Mouse (Mus musculus) 416B (cell line): ENCODE results near the gene Gm13695.
"Not testable (repeated sequence)": the region's sequence is repeated elsewhere in the genome, so short reads cannot be mapped to it uniquely, and the experiment has no call there.

Experiments
- DNase-seq: peaks from one replicate; pipeline ENCODE4 v3.0.0; 2011; ENCODE audit warnings: low read depth

The Gm13695 gene

DNA sequence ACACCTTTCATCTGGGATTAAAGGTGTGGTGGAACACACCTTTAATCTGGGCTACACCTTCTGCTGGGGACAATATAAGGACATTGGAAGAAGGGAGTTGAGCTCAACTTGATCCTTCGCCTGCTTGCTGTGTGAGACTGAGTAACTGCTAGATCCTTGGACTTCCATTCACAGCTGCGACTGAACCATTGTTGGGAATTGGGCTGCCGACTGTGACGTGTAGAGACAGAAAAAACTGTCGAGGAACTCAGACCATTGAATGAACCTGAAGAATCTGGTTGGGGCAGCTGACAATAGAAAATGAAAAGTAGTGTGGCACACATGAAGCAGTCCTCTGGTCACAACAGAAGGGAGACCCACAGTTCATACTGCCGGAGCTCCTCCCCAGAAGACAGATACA lies at the start of gene Gm13695:
TSS of gene Gm13695 (plus strand) at position 301 of the 400 bp plus-strand sequence.
- DNase-seq, result not testable (repeated sequence)

DNA sequence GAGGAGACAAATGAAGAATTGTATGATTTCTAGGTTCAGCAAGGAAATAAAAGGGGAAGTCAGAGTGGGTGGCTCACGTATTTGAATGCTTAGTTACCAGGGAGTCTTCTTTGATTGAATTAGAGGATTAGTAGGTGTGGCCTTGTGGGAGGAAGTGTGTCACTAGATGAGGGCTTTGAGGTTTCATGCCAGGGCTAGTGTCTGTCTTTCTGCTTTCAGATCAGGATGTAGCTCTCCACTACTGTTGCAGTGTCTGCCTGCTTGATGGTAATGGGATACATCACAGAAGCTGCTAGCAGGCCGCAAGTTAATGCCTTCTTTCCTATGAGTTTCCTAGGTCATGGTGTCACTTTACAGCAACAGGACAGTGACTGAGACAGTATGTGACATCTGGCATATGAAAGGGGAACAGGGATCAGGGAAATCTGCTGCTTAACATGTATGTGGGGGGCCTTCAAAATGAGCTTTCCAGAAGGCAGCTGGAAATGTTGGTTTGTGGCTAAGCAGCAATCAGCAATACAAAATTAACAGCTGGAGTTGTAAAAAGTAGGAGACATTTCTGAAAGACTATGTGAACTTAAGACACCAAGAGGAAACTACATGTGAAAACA lies 37.5 kb upstream of the Gm13695 start:
- DNase-seq, result peak; percentile 94

DNA sequence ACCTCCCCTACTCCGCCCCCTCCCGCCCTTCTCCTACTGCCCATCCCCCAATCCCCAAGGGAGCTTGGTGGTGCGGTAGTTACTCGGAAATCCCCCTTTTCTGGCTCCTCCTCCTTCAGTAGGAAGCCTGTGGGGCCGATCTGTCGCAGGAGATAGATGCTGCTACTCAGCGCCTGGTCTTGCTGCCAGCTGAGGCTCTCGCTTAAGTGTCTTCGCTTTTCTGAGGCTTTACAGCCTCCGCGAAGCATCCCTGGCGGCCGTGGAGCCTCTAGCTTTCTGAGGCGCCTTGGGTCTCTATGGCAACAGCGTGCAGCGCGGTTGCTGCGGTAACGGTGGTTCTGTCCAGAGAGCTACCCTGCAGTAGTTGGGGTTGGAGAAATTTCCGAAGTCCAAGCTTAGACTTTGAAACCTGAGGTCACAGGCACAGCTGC lies 26.2 kb upstream of the Gm13695 start, which contains the start of gene Zswim2:
TSS of gene Zswim2 (minus strand) at position 298 of the 431 bp plus-strand sequence.
- no peak for DNase-seq

DNA sequence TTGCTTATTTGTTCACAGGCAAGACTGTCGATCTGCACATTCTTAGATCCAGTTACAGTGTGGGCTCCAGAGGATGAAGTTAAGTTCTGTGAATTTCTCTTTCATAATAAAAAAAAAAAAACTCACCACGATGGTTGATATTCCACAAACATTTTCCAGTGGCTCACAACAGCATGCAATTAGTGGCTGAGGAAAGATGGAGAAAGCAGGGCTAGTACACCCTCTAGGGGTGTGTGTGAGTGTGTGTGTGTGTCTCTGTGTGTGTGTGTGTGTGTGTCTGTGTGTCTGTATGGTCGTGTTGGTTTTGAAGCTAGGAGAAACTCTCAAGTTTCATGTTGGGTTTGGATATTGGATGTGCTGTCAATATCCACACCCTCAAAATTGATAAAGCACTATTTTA lies 25.7 kb upstream of the Gm13695 start:
- peak; percentile 16 for DNase-seq

DNA sequence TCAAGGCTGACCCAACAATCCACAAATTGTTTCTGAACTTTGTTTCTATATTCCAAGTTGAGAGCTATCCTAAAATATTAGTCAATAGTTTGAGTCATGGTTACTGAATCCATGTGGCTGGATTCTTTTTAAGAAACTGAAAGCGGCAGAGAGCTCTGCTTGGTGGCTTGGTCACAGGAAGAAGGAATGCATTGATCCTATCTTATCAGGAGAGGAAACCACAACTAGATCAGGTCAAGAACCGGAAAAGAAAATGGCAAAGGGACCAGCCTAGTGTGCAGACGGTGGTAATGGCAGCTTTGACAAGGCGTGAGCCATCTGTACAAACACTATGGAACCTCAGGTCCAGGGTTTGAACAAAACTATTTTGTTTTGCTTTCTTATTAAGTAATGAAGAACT lies 25.3 kb upstream of the Gm13695 start:
- peak; percentile 75 for DNase-seq

DNA sequence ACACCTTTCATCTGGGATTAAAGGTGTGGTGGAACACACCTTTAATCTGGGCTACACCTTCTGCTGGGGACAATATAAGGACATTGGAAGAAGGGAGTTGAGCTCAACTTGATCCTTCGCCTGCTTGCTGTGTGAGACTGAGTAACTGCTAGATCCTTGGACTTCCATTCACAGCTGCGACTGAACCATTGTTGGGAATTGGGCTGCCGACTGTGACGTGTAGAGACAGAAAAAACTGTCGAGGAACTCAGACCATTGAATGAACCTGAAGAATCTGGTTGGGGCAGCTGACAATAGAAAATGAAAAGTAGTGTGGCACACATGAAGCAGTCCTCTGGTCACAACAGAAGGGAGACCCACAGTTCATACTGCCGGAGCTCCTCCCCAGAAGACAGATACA lies 11.7 kb upstream of the Gm13695 start, which contains the start of gene Gm13698:
TSS of gene Gm13698 (plus strand) at position 301 of the 400 bp plus-strand sequence.
- not testable (repeated sequence) for DNase-seq

DNA sequence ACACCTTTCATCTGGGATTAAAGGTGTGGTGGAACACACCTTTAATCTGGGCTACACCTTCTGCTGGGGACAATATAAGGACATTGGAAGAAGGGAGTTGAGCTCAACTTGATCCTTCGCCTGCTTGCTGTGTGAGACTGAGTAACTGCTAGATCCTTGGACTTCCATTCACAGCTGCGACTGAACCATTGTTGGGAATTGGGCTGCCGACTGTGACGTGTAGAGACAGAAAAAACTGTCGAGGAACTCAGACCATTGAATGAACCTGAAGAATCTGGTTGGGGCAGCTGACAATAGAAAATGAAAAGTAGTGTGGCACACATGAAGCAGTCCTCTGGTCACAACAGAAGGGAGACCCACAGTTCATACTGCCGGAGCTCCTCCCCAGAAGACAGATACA lies 5.9 kb upstream of the Gm13695 start, which contains the start of gene Gm13693:
TSS of gene Gm13693 (plus strand) at position 301 of the 400 bp plus-strand sequence.
- DNase-seq, result not testable (repeated sequence)

DNA sequence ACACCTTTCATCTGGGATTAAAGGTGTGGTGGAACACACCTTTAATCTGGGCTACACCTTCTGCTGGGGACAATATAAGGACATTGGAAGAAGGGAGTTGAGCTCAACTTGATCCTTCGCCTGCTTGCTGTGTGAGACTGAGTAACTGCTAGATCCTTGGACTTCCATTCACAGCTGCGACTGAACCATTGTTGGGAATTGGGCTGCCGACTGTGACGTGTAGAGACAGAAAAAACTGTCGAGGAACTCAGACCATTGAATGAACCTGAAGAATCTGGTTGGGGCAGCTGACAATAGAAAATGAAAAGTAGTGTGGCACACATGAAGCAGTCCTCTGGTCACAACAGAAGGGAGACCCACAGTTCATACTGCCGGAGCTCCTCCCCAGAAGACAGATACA lies 5.7 kb downstream of the Gm13695 start, which contains the start of gene Gm13696:
TSS of gene Gm13696 (plus strand) at position 301 of the 400 bp plus-strand sequence.
- not testable (repeated sequence) for DNase-seq

DNA sequence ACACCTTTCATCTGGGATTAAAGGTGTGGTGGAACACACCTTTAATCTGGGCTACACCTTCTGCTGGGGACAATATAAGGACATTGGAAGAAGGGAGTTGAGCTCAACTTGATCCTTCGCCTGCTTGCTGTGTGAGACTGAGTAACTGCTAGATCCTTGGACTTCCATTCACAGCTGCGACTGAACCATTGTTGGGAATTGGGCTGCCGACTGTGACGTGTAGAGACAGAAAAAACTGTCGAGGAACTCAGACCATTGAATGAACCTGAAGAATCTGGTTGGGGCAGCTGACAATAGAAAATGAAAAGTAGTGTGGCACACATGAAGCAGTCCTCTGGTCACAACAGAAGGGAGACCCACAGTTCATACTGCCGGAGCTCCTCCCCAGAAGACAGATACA lies 11.5 kb downstream of the Gm13695 start, which contains the start of gene Gm13694:
TSS of gene Gm13694 (plus strand) at position 301 of the 400 bp plus-strand sequence.
- DNase-seq, result not testable (repeated sequence)

DNA sequence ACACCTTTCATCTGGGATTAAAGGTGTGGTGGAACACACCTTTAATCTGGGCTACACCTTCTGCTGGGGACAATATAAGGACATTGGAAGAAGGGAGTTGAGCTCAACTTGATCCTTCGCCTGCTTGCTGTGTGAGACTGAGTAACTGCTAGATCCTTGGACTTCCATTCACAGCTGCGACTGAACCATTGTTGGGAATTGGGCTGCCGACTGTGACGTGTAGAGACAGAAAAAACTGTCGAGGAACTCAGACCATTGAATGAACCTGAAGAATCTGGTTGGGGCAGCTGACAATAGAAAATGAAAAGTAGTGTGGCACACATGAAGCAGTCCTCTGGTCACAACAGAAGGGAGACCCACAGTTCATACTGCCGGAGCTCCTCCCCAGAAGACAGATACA lies 17.3 kb downstream of the Gm13695 start, which contains the start of gene Gm13697:
TSS of gene Gm13697 (plus strand) at position 301 of the 400 bp plus-strand sequence.
- DNase-seq, result not testable (repeated sequence)

DNA sequence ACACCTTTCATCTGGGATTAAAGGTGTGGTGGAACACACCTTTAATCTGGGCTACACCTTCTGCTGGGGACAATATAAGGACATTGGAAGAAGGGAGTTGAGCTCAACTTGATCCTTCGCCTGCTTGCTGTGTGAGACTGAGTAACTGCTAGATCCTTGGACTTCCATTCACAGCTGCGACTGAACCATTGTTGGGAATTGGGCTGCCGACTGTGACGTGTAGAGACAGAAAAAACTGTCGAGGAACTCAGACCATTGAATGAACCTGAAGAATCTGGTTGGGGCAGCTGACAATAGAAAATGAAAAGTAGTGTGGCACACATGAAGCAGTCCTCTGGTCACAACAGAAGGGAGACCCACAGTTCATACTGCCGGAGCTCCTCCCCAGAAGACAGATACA lies 23.1 kb downstream of the Gm13695 start, which contains the start of gene Gm13691:
TSS of gene Gm13691 (plus strand) at position 301 of the 400 bp plus-strand sequence.
- not testable (repeated sequence) for DNase-seq

DNA sequence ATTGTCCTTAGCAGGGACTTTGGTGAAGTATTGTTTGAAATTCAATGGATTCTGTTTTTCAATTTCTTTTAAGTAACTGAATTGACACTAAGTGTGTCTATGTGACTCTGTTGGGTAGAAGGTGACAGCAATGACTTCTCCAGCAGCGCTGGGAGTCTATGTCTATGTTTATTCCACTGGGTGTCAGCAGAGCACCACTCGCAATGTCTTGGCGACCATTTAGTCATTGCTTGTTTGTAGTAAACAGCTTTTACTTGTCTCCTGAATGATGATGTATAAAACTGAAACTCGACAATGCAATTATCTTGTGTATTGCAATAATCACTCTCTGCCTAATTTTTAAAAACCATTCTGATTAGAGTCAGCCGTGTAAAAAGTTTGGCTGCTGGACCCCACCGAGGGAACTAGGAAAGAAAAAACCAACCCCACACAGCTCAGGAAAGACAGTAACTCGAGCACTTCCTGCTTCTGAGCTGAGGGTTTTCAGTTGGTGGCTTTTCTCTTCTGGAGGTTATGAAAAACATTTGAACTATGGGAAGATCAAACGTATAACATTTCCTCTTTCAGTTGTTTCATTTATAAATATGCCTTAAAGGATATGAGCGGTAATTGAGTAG lies 26.6 kb downstream of the Gm13695 start:
- DNase-seq, result peak; percentile 94

DNA sequence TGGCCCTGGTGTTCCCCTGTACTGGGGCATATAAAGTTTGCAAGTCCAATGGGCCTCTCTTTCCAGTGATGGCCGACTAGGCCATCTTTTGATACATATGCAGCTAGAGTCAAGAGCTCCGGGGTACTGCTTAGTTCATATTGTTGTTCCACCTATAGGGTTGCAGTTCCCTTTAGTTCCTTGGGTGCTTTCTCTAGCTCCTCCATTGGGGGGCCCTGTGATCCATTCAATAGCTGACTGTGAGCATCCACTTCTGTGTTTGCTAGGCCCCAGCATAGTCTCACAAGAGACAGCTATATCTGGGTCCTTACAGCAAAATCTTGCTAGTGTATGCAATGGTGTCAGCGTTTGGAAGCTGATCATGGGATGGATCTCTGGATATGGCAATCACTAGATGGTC lies 27.4 kb downstream of the Gm13695 start:
- not testable (repeated sequence) for DNase-seq

DNA sequence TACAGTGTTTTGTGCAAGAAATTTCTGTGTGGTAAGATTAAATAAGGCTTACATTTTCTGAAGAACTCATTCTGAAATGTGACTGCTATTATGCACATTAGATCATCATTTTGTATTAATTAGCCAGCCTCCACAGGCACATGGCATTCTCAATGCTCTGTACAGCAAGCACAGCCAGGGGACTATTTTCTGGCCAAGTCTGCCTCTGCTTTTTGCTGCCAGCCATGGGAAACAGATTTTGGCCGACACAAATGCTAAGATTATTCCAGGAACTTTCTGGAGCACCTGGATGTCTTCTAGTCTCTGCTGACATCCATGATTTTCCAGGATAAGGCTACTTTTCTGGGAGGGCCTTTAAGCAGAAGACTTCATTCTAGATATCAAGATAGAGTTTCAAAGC lies 41.8 kb downstream of the Gm13695 start:
- no peak for DNase-seq

DNA sequence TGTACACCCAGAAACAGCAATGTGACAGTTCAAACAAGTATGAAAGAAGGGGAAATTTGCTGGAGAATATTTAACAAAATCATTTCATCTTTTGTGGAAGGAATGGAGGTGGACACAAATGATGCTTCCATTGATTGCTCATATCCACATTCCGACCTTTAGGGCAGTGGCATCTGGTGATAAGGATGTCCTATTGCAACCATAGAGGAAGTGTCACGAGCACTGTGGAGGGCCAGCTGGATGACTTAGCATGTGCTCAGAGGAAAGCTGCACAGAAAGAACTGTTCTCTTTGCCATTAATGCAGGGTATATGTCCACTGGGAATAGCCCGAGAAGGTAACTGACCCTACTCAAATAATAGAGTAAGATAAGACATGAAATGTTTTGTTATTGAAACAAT lies 42.7 kb downstream of the Gm13695 start:
- peak; percentile 85 for DNase-seq

DNA sequence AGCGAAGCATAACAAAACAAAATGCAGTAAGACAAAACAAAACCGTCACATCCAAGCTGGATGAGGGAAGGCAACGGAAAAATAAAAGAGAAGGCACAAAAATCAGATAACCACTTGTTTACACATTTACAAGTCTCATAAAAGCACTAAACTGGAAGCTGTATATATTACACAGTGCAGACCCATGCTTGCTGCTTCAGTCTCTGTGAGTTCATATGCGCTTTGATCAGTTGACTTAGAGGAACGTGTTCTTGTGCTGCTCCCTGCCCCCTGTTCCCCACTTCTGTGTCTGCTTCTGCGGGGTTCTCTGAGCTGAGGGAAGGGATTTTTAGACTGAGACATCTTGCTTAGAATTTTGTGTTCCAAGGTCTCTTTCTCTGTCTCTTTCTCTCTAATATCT lies 47.5 kb downstream of the Gm13695 start:
- DNase-seq, result no peak

DNA sequence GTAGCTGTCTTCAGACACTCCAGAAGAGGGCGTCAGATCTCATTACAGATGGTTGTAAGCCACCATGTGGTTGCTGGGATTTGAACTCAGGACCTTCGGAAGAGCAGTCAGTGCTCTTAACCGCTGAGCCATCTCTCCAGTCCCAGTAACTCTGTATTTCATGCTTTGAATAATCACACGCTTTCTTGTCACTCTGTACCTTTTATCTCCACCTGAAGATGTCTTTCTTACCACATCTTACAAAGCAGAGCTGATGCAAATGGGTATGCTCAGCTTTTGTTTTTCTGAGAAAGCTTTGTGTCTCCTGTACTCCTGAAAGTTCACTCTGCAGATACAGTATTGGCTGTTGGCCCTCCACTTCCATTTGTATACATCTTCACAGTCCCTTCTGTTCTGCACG lies 49.2 kb downstream of the Gm13695 start:
- not testable (repeated sequence) for DNase-seq

DNA sequence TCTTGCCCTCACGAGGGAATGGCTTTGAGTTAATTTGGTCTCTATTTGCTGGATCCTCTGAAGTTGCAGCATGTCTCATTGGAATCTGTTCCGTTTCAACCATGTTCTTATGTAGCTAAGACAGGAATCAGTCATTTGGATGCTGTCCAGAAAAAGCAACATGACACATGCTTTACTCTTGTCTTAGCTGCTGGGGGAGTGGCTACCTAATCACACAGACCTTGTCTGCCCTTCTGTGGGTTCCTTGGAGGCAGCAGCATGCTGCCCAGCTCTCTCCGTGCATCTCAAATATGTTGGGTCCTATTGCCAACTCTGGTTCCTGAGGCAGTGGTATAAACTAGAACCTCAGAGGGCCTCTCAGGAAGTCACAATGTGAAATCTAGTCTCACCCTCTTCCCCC lies 51.2 kb downstream of the Gm13695 start:
- DNase-seq, result peak; percentile 92
